Mouse (Mus musculus) erythroid progenitor cell, adult 5-6 weeks (primary cell): ENCODE measurements around the gene Nfatc2. TPM values are rescaled to one million over a fixed set of nuclear protein-coding genes. Genes with fewer than 3 reads are reported as not detected.

ENCODE experiments used
- ATAC-seq: replicated peaks from 2 replicates; pipeline ENCODE4 v1.8.0; 2016; ENCODE audit warnings: moderate number of reproducible peaks, mild to moderate bottlenecking, moderate TSS enrichment, inconsistent platforms; ENCODE audit not compliant: poor library complexity, low FRiP score, severe bottlenecking
- total RNA-seq, 2 experiments: library from RNA; stranded (forward) in 1 of 2; stranded (reverse) in 1 of 2; fragments of 150-400 nt in 1 of 2; fragments of 186-747, 209-891 nt in 1 of 2; gene quantifications; 2 replicates each; pipeline versions ENCODE4 v1.2.3 to v1.2.4; 2015 to 2017; ENCODE audit warnings: low replicate concordance in 2 of 2

Gene Nfatc2
- total RNA-seq, 2 experiments from 2014 or later: 0.61 to 3.8 TPM

- no peak for ATAC-seq
Measured at GRCm38 (mm10) chr2:168583084-168583483, 18.4 kb downstream of the Nfatc2 start.

- ATAC-seq: no peak
Measured at GRCm38 (mm10) chr2:168581207-168581854, 20.1 kb downstream of the Nfatc2 start.

- ATAC-seq: no peak
Measured at GRCm38 (mm10) chr2:168580295-168580915, 21.1 kb downstream of the Nfatc2 start.

- ATAC-seq: no peak
Measured at GRCm38 (mm10) chr2:168579601-168580130, 21.8 kb downstream of the Nfatc2 start.

GRCm38 (mm10) chr2:168579109-168579508, 22.3 kb downstream of the Nfatc2 start:
- ATAC-seq: no peak

GRCm38 (mm10) chr2:168578132-168578531, 23.3 kb downstream of the Nfatc2 start:
- ATAC-seq: no peak

- no peak for ATAC-seq
Measured at GRCm38 (mm10) chr2:168577381-168577780, 24.1 kb downstream of the Nfatc2 start.

- no peak for ATAC-seq
Measured at GRCm38 (mm10) chr2:168575834-168576233, 25.6 kb downstream of the Nfatc2 start.

GRCm38 (mm10) chr2:168574934-168575333, 26.5 kb downstream of the Nfatc2 start:
- ATAC-seq: no peak

GRCm38 (mm10) chr2:168573866-168574265, 27.6 kb downstream of the Nfatc2 start:
- no peak for ATAC-seq

- ATAC-seq: no peak
Measured at GRCm38 (mm10) chr2:168571241-168571640, 30.2 kb downstream of the Nfatc2 start.

GRCm38 (mm10) chr2:168565538-168566253, 35.8 kb downstream of the Nfatc2 start:
- no peak for ATAC-seq

- ATAC-seq: no peak
Measured at GRCm38 (mm10) chr2:168563184-168563583, 38.3 kb downstream of the Nfatc2 start.

GRCm38 (mm10) chr2:168557035-168557434, 44.4 kb downstream of the Nfatc2 start:
- ATAC-seq: no peak

- no peak for ATAC-seq
Measured at GRCm38 (mm10) chr2:168555897-168556670, 45.4 kb downstream of the Nfatc2 start.

- ATAC-seq: no peak
Measured at GRCm38 (mm10) chr2:168553541-168553961, 47.9 kb downstream of the Nfatc2 start.

GRCm38 (mm10) chr2:168552405-168552804, 49.1 kb downstream of the Nfatc2 start:
- ATAC-seq: no peak

- ATAC-seq: no peak
Measured at GRCm38 (mm10) chr2:168551218-168551617, 50.2 kb downstream of the Nfatc2 start.

- no peak for ATAC-seq
Measured at GRCm38 (mm10) chr2:168549326-168549725, 52.1 kb downstream of the Nfatc2 start.

- no peak for ATAC-seq
Measured at GRCm38 (mm10) chr2:168548008-168548407, 53.4 kb downstream of the Nfatc2 start.
